Mouse (Mus musculus) heart, embryonic 15.5 days (tissue): Measurements from ENCODE around the gene Plpp3. TPM values are rescaled to one million over a fixed set of nuclear protein-coding genes. Genes with fewer than 3 reads are reported as not detected.

ENCODE experiments used
- ATAC-seq: fragments of 200-750 bp; cut with Nextera tagmentation; replicated peaks from 2 replicates; pipeline ENCODE4 v1.8.0; 2017; ENCODE audit warnings: low read depth, moderate TSS enrichment; ENCODE audit not compliant: insufficient number of reproducible peaks, insufficient read depth, low FRiP score
- H3K27ac ChIP-seq: fragments of 300-500 bp; sonication (generic); 2 replicates; pipeline ENCODE4 v1.5.1; 2015; ENCODE audit warnings: mild to moderate bottlenecking, inconsistent platforms
- H3K27me3 ChIP-seq: fragments of 300-500 bp; sonication (generic); 2 replicates; pipeline ENCODE4 v1.6.1; 2015; ENCODE audit warnings: inconsistent platforms
- H3K36me3 ChIP-seq: fragments of 300-500 bp; sonication (generic); 2 replicates; pipeline ENCODE4 v1.6.1; 2015; ENCODE audit warnings: mild to moderate bottlenecking, inconsistent platforms
- H3K4me1 ChIP-seq: fragments of 300-500 bp; sonication (generic); replicated peaks from 2 replicates; pipeline ENCODE4 v1.6.1; 2015; ENCODE audit warnings: inconsistent platforms
- H3K4me2 ChIP-seq: fragments of 300-500 bp; sonication (generic); 2 replicates; pipeline ENCODE4 v1.6.1; 2015; ENCODE audit warnings: inconsistent platforms, mild to moderate bottlenecking, moderate library complexity
- H3K4me3 ChIP-seq: fragments of 300-500 bp; sonication (generic); 2 replicates; pipeline ENCODE4 v1.5.1; 2015; ENCODE audit warnings: mild to moderate bottlenecking, inconsistent platforms
- H3K9ac ChIP-seq: fragments of 300-500 bp; sonication (generic); 2 replicates; pipeline ENCODE4 v1.6.1; 2015; ENCODE audit warnings: mild to moderate bottlenecking, inconsistent platforms
- H3K9me3 ChIP-seq: fragments of 300-500 bp; sonication (generic); replicated peaks from 2 replicates; pipeline ENCODE4 v1.6.1; 2016; ENCODE audit warnings: inconsistent platforms
- WGBS: fragments of 180-500 bp; shearing (Covaris S2); methylation state at CpG from one replicate; pipeline ENCODE4 v1.1.7; 2015; ENCODE audit warnings: mixed read lengths; 5-methylcytosine and 5-hydroxymethylcytosine counted together
- polyA plus RNA-seq: library from polyadenylated mRNA; unstranded; fragments of >200 nt; fragmentation: Nextera tagmentation; extraction: Ambion mirVana; gene quantifications from 2 replicates; pipeline ENCODE4 v1.2.1, GENCODE M21; 2015

The Plpp3 gene
- polyA plus RNA-seq, 1 experiment from 2014 or later, result 35.0 TPM

DNA sequence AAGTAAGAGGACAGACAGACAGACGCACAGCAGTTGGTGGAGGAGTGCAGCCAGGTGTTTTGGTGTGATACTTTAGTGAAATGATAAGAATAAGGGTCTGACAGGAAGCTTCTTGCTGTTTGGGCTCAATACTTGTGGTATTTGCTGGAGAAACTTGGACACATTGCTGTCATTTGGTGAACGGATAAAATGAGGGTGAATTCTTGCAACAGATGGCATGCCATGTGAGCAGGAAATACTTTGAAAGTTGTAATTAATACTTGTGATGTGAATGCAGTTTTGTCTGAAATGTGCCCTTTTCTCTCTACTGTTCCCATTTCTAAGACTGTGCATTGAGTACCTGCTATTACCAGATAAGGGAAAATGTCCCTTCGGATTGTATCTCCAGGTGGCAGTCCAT, 14.3 kb downstream of the Plpp3 start:
- Histone ChIP-seq H3K9me3 (no peaks in the 10 kb centered on the region), H3K9ac (no peak overlapping the region), H3K4me3 (no peak overlapping the region), H3K27ac (no peak overlapping the region), H3K27me3 (no peaks in the 10 kb centered on the region), H3K36me3 (no peaks in the 10 kb centered on the region), H3K4me2 (no peak overlapping the region), H3K4me1 (no peaks in the 10 kb centered on the region)
- 76% methylated on average over 3 of the region's 3 CpGs for WGBS
- ATAC-seq, result no peak

GRCm38 (mm10) chr4:105174778-105175177, 17.6 kb downstream of the Plpp3 start:
- Histone ChIP-seq H3K4me1 (peaks cover 7% of the 10 kb centered on the region), H3K27ac (no peak overlapping the region), H3K9me3 (no peaks in the 10 kb centered on the region), H3K4me2 (no peak overlapping the region), H3K4me3 (no peak overlapping the region), H3K36me3 (no peaks in the 10 kb centered on the region), H3K9ac (no peak overlapping the region), H3K27me3 (no peaks in the 10 kb centered on the region)
- WGBS, result 83% methylated on average over 4 of the region's 4 CpGs
- no peak for ATAC-seq

GRCm38 (mm10) chr4:105175255-105176035, 18.3 kb downstream of the Plpp3 start:
- Histone ChIP-seq H3K9me3 (no peaks in the 10 kb centered on the region), H3K9ac (no peak overlapping the region), H3K27ac (no peak overlapping the region), H3K4me3 (no peak overlapping the region), H3K27me3 (no peaks in the 10 kb centered on the region), H3K36me3 (no peaks in the 10 kb centered on the region), H3K4me1 (peaks cover 12% of the 10 kb centered on the region), H3K4me2 (no peak overlapping the region)
- WGBS, result 70% methylated on average over 16 of the region's 16 CpGs
- ATAC-seq, result no peak

- Histone ChIP-seq H3K27ac (no peak overlapping the region), H3K36me3 (no peaks in the 10 kb centered on the region), H3K9me3 (no peaks in the 10 kb centered on the region), H3K4me3 (no peak overlapping the region), H3K9ac (no peak overlapping the region), H3K4me2 (no peak overlapping the region), H3K27me3 (no peaks in the 10 kb centered on the region), H3K4me1 (peaks cover 30% of the 10 kb centered on the region)
- 54% methylated on average over 16 of the region's 16 CpGs for WGBS
- 0 out of 2 replicates have a peak, but pooled peaks have one; percentile 27 for ATAC-seq
Measured at GRCm38 (mm10) chr4:105181014-105181658, 24.0 kb downstream of the Plpp3 start.

- 67% methylated on average over 3 of the region's 3 CpGs for WGBS
- ATAC-seq, result no peak
- H3K4me1 ChIP-seq, result peaks cover 30% of the 10 kb centered on the region
- H3K27me3 ChIP-seq, result no peaks in the 10 kb centered on the region
- no peak overlapping the region for H3K9ac ChIP-seq
- no peak overlapping the region for H3K4me2 ChIP-seq
- no peak overlapping the region for H3K27ac ChIP-seq
- no peaks in the 10 kb centered on the region for H3K36me3 ChIP-seq
- H3K4me3 ChIP-seq, result no peak overlapping the region
- H3K9me3 ChIP-seq, result no peaks in the 10 kb centered on the region
Measured at GRCm38 (mm10) chr4:105181659-105182167, 24.6 kb downstream of the Plpp3 start.

DNA sequence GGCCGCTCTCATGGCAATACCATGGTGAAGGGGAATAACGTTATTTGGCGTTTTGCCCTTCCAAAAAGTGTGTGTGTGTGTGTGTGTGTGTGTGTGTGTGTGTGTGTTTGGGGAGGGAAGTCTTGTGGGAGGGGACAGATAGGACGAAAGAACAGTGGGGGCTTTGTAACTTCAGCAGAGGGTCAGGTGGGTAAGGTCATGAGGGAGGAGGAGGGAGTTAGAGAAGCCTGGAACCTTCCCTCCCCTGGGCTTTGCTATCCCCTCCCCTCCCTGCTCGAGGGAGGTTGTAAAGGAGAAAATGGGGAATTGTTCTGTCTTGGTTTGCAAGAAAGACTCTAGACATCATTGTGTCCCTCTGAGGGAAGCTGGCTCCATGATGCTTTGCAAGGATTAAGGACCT, 25.1 kb downstream of the Plpp3 start:
- Histone ChIP-seq H3K9ac (no peak overlapping the region), H3K27ac (no peak overlapping the region), H3K9me3 (no peaks in the 10 kb centered on the region), H3K4me1 (peaks cover 30% of the 10 kb centered on the region), H3K4me2 (no peak overlapping the region), H3K36me3 (no peaks in the 10 kb centered on the region), H3K27me3 (no peaks in the 10 kb centered on the region), H3K4me3 (no peak overlapping the region)
- no peak for ATAC-seq
- 73% methylated on average over 5 of the region's 5 CpGs for WGBS

DNA sequence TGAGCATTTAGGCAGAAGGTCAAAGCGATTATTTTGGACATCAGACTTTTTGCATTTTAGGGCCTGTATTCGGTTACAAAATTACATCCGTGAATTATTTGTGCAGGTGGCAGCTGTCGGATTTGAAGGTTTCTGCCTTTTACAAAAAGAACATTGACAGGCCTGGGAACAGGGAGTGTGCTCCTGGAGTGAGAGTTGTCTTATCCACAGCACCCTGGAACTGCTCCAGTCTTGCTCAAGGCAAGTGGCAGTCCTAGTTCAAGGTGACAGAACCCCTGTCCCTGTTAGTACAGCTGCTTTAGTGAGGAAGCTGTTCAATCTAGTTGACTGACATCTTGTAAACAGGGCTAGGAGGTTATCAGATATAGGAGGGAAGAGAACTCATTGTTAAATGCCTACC, 27.3 kb downstream of the Plpp3 start:
- H3K4me1 ChIP-seq, result peaks cover 28% of the 10 kb centered on the region
- no peaks in the 10 kb centered on the region for H3K9me3 ChIP-seq
- H3K9ac ChIP-seq, result no peak overlapping the region
- no peaks in the 10 kb centered on the region for H3K27me3 ChIP-seq
- 64% methylated on average over 4 of the region's 4 CpGs for WGBS
- H3K4me3 ChIP-seq, result no peak overlapping the region
- no peak for ATAC-seq
- H3K27ac ChIP-seq, result no peak overlapping the region
- H3K36me3 ChIP-seq, result no peaks in the 10 kb centered on the region
- H3K4me2 ChIP-seq, result no peak overlapping the region

DNA sequence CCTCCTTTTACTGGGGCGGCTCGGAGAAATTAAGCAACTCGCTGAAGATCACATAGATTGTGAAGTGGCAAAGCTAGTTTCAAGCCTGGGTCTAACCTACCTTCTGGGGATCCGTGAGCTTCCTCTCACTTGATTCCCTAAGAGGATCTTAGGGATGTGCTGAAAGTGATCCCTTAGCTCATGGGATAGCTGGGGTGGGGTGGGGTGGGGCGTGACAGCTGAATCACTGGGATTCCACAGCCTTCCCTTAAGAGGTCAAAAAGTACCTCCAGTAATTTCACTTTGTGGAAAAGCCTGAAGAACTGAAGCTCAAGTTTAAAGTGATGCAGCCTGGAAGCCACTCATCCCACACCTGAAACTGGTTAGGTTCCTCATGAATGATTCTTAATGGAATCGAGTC, 27.8 kb downstream of the Plpp3 start:
- no peak for ATAC-seq
- no peaks in the 10 kb centered on the region for H3K27me3 ChIP-seq

DNA sequence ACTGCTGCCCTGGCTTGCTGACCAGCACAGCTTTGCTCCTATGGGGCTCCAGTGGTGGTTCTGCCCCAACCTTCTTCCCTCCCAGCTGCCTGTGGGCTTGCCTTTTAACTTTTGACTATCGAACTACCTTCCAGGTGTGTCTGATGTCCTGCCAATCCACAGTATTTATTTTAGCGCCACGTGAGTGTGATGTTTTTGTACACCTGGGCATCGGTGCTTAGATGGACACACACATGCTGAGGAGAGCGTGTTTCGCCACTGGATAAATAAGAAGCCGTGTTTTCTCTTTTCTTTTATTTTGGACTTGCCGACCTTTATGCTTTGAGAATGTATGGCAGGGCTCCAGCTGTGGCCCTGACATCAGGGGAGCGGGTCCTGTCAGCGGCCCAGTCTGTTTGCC, 29.5 kb downstream of the Plpp3 start:
- H3K4me2 ChIP-seq, result no peak overlapping the region
- no peaks in the 10 kb centered on the region for H3K27me3 ChIP-seq
- no peak overlapping the region for H3K4me3 ChIP-seq
- no peak for ATAC-seq
- no peaks in the 10 kb centered on the region for H3K9me3 ChIP-seq
- H3K9ac ChIP-seq, result no peak overlapping the region
- no peak overlapping the region for H3K27ac ChIP-seq
- H3K4me1 ChIP-seq, result peaks cover 13% of the 10 kb centered on the region
- WGBS, result 89% methylated on average over 10 of the region's 10 CpGs
- no peaks in the 10 kb centered on the region for H3K36me3 ChIP-seq

More for the DNA sequence above, 27.8 kb downstream of the Plpp3 start:
- whole genome bisulfite sequencing, result 73% methylated on average over 6 of the region's 6 CpGs
- Histone ChIP-seq H3K4me3 (no peak overlapping the region), H3K27ac (no peak overlapping the region), H3K4me1 (peaks cover 25% of the 10 kb centered on the region), H3K9me3 (no peaks in the 10 kb centered on the region), H3K36me3 (no peaks in the 10 kb centered on the region), H3K9ac (no peak overlapping the region), H3K4me2 (no peak overlapping the region)

- 64% methylated on average over 7 of the region's 7 CpGs for WGBS
- Histone ChIP-seq H3K4me2 (no peak overlapping the region), H3K4me1 (peaks cover 19% of the 10 kb centered on the region), H3K27me3 (no peaks in the 10 kb centered on the region), H3K36me3 (no peaks in the 10 kb centered on the region), H3K9me3 (no peaks in the 10 kb centered on the region), H3K4me3 (no peak overlapping the region), H3K9ac (no peak overlapping the region), H3K27ac (no peak overlapping the region)
- ATAC-seq, result no peak
Measured at GRCm38 (mm10) chr4:105187873-105188272, 30.7 kb downstream of the Plpp3 start.

- no peak overlapping the region for H3K4me3 ChIP-seq
- H3K27ac ChIP-seq, result no peak overlapping the region
- peaks cover 19% of the 10 kb centered on the region for H3K4me1 ChIP-seq
- 75% methylated on average over 7 of the region's 7 CpGs for WGBS
- no peak overlapping the region for H3K4me2 ChIP-seq
- no peak for ATAC-seq
- no peaks in the 10 kb centered on the region for H3K27me3 ChIP-seq
- H3K36me3 ChIP-seq, result no peaks in the 10 kb centered on the region
- H3K9me3 ChIP-seq, result no peaks in the 10 kb centered on the region
- no peak overlapping the region for H3K9ac ChIP-seq
Measured at GRCm38 (mm10) chr4:105188801-105189200, 31.7 kb downstream of the Plpp3 start.
